Mouse (Mus musculus): ENCODE data around the gene Mrpl10. TPM values are rescaled to one million over a fixed set of nuclear protein-coding genes. Genes with fewer than 3 reads are reported as not detected.

Gene Mrpl10
- polyA plus RNA-seq (2012; rRNA removed), result 50.6 and 76.1 TPM in 2 replicates

DNA sequence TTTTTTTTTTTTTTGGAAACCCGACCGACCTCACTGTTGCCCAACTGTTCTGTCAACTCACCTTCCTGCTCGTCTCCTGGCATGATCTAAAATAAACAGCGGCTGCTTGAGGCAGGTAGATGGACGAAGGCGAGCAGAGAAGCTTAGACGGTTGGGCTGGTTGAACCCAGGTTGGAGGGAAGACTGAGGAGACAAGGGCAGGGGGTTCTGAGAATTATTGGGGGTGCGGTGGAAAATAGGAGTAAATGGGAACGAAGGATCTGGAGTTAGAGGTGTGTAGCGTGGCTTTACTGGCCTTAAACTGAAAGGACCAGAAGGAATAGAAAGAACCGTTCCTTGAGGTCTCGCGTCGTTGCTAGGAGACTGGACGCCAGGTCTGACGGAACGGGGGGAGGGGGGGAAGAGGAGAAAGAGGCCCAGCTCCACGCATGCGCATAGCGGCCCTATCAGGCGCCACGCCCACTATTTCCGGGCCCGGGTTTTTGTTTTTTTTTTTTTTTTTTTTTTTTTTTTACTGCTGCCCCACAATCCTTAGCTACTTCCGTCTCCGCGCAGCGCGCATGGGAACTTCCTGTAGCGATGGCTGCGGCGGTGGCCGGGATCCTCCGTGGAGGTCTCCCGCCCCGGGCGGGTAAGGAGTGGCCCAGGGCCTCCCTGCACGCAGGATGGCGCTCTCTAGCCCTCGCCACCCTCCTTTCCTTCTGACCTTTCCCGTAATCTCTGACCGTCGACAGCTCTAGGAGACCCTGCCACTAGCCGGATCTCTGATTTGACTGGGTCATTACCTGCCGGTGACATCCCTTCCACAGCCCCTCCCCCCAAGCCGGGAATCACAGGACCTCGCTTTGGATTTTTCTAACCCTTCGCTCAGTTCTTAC lies at the start of gene Mrpl10, which contains the start of gene Lrrc46:
Mrpl10 (plus strand) TSS at position 539 of the 878 bp plus-strand sequence.
Lrrc46 (minus strand) TSS at position 386 of the 878 bp plus-strand sequence.

DNA sequence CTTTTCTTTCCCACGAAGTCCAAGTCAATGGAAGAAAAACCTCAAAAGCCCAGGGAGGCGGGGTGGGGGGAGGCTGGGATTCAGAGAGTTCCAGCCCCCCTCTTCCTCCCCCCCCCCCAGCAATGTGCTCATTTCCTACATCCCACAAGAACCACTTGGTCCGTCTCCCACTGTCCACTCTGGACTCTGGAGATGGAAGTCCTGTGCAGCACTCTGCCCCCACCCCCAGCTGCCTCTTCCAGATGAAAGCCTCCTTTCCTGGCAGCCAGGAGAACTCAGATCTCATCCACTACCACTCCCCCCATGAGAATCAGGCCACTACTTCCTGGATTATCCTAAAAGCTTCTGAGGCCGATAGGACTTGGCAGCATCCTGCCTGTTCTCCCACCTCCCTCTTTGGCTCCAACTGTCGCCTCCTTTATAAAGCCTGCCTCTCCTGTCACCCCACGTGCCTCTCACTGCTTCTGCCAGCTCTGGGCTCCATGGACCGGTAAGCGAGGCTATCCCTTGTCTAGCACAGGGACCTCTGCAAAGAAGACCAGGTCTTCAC lies 28.2 kb upstream of the Mrpl10 start, which contains the start of gene Sp6:
Sp6 (plus strand) TSS at position 274 of the 550 bp plus-strand sequence.

DNA sequence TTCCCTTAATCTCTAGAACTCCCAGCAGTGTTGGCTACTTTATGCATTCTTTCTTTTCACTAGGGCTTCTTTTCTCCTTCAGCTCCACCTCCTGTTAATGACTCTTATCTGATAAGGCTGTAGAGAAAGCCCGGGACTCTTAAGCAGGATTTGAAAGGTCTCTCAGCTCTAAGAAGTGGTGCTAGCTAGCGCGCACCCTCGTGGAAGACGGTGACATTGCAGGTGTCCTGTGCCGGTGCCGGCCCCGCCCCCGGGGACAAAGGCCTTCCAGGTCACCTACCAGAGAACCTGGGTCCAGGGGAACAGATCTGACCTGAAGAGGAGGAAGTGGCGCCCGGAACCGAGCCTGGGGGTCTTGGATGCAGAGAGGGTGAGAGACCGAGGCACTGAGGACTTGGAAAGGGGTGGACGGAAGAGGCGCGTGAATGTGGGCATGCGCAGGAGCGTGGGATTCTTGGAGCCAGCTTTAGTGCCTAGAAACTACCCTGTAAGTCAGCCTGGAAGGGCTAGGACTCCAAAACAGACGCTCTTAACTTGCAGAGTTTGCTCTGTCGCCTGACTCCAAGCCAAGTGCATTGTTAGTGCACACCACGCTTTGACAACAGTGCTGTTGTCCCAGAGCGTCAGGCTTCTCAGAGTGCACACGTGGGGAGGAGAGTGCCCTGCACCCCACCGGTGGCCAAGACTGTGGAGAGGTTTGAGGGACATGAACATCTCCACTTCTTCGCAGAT lies 11.5 kb upstream of the Mrpl10 start, which contains the start of gene Scrn2:
Scrn2 (plus strand) TSS at position 253 of the 732 bp plus-strand sequence.

DNA sequence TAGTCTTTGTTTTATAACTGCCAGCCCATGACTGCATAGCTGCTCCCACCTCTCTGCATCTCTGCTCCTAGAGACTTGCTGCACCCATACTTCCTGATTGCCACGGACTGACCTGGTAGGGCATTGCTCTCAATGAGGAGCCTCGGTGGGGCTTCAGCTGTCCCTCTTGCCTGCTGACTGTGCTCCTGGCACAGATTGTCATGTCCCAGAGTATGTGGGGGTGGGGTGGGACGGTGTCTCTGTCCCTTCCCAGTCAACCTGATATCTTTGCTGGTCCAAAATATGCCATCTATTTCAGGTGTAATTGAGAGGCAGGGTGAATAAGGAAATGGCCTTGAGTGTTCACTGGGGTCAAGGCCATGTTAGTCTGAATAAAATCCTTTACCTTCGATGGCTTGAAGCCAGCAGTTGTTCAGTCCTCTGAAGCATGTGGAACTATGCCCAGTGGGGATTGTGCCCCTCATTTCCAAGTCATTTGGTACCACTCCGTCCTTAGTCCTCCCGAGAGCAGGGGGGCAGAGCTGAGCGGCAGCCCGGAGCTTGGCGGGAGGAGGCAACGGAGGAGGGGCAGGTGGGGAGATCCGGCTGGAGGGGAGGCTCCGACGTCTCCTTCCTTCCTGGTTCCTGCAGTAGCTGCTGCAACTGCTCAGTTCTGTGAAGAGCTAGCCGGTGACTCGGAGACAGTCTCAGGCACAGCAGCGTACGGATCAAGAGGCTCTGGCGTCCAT lies 9.0 kb downstream of the Mrpl10 start, which contains the start of gene Osbpl7:
Osbpl7 (plus strand) TSS at position 413 of the 728 bp plus-strand sequence.

Other genes starting within 250 kb of the Mrpl10 start
- 64.6 and 77.2 TPM in 2 replicates for gene Nfe2l1, start 211.6 kb upstream of the Mrpl10 start, polyA plus RNA-seq (2012; rRNA removed)
- gene Copz2, start 191.7 kb upstream of the Mrpl10 start, polyA plus RNA-seq (2012; rRNA removed), result 25.8 and 26.9 TPM in 2 replicates
- gene Cdk5rap3, start 125.1 kb upstream of the Mrpl10 start, polyA plus RNA-seq (2012; rRNA removed), result 18.0 and 21.3 TPM in 2 replicates
- 77.1 and 108 TPM in 2 replicates for gene Prr15l, start 113.5 kb upstream of the Mrpl10 start, polyA plus RNA-seq (2012; rRNA removed)
- gene Pnpo, start 97.6 kb upstream of the Mrpl10 start, polyA plus RNA-seq (2012; rRNA removed), result 21.5 and 27.7 TPM in 2 replicates
- gene Sp2, start 58.6 kb upstream of the Mrpl10 start, polyA plus RNA-seq (2012; rRNA removed), result 7.1 and 8.2 TPM in 2 replicates
- gene Sp6, start 28.2 kb upstream of the Mrpl10 start, polyA plus RNA-seq (2012; rRNA removed), result 6.1 and 13.7 TPM in 2 replicates
- gene Scrn2, start 11.6 kb upstream of the Mrpl10 start, polyA plus RNA-seq (2012; rRNA removed), result 8.8 and 9.4 TPM in 2 replicates
- gene Lrrc46, start 153 bp upstream of the Mrpl10 start, polyA plus RNA-seq (2012; rRNA removed), result 0.05 and 0.15 TPM in 2 replicates
- 9.0 and 10.4 TPM in 2 replicates for gene Osbpl7, start 9.1 kb downstream of the Mrpl10 start, polyA plus RNA-seq (2012; rRNA removed)
- gene Tbx21, start 73.8 kb downstream of the Mrpl10 start, polyA plus RNA-seq (2012; rRNA removed), result 0.10 and 0.19 TPM in 2 replicates
- gene Tbkbp1, start 109.9 kb downstream of the Mrpl10 start, polyA plus RNA-seq (2012; rRNA removed), result 7.1 and 11.6 TPM in 2 replicates
- 3.2 and 5.2 TPM in 2 replicates for gene Kpnb1, start 146.3 kb downstream of the Mrpl10 start, polyA plus RNA-seq (2012; rRNA removed)
- 11.7 and 12.8 TPM in 2 replicates for gene Npepps, start 239.1 kb downstream of the Mrpl10 start, polyA plus RNA-seq (2012; rRNA removed)